Mouse (Mus musculus) testis, postnatal 10 days (tissue): Measurements from ENCODE around the gene Rph3al.

Experiments
- DNase-seq: peaks from one replicate; pipeline ENCODE4 v3.0.0; 2021; ENCODE audit warnings: low spot score

Rph3al gene

GRCm38 (mm10) chr11:75904982-75905381, 33.2 kb downstream of the Rph3al start:
- DNase-seq, result no peak

DNA sequence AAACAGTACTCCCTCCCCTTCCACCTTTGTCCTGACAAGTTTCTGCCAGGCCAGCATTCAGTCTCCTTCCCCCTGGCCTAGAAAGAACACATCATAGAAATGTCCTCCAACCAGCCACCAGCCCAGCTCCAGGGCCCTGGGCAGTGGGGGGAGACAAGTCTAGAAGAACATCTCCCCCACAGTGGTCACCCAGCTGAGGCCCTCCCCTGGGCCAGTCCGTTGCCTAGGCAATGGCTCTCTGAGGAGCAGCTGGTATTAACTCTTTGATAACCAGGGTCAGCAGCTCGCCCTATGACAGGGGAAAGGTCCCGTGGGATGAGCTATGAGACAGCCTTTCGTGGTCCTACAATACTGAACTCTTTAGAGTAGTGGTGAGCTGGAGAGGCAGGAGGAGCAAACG, 33.7 kb downstream of the Rph3al start:
- DNase-seq, result no peak

DNA sequence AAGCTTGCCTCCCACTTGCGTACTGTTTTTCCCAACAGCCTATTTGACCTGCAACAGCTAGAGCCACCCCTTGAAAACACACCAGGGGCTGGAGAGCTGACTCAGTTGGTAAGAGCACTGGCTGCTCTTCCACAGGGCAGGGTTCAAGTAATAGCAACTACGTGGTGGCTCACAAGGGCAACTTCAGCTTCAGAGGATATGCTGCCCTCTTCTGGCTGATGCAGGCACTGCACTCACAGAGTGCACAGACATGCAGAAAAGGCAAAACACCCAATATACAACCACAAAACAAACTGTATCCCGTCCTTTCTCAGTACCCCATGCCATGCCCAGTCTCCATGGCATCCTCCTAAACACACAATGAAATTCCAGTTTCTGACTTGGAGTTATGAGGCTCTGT, 34.7 kb downstream of the Rph3al start:
- DNase-seq, result peak; percentile 74

GRCm38 (mm10) chr11:75901339-75901738, 36.9 kb downstream of the Rph3al start:
- no peak for DNase-seq

- DNase-seq, result no peak
Observed at GRCm38 (mm10) chr11:75899676-75900075, 38.6 kb downstream of the Rph3al start.

DNA sequence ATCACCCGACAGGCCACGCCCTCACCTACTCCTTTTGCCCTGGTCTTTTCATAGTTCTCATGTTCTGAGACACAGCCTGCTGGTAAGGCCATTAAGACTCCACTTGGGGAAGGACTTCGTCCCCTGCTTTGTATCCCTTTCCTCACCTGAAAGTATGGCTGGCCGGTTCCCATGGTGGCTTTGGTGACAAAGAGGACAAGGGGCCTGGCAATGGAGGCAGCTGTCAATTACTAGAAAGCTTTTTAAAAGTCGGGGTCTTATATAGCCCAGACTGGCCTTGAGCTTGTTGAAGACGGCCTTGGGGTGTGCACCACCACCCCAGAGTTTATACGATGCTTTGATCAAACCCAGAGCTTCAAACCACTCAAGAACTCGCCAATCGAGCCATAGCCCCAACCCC, 39.7 kb downstream of the Rph3al start:
- DNase-seq, result no peak

- no peak for DNase-seq
Observed at GRCm38 (mm10) chr11:75894791-75895420, 43.3 kb downstream of the Rph3al start.

DNA sequence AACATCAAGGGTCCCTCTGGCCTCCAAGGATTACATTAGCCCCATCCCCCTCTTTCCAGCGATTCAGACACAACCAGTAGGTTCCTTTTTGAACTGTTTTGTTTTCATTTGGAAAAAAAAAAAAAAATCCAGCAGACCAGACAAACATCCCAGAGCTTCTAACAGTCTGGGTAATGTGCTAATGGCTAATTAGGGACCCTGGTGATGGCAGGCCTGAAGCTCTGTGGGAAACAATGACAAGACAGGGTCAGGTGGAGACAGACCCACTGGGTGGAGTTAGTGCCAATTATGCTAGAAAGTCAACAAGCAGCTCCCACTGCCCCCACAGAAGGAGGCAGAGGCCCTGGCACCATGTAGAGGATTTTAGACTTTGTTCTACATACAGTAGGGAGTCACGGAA, 44.3 kb downstream of the Rph3al start:
- DNase-seq, result no peak

GRCm38 (mm10) chr11:75887349-75887748, 50.9 kb downstream of the Rph3al start:
- DNase-seq, result no peak

- no peak for DNase-seq
Observed at GRCm38 (mm10) chr11:75881234-75881633, 57.0 kb downstream of the Rph3al start.

DNA sequence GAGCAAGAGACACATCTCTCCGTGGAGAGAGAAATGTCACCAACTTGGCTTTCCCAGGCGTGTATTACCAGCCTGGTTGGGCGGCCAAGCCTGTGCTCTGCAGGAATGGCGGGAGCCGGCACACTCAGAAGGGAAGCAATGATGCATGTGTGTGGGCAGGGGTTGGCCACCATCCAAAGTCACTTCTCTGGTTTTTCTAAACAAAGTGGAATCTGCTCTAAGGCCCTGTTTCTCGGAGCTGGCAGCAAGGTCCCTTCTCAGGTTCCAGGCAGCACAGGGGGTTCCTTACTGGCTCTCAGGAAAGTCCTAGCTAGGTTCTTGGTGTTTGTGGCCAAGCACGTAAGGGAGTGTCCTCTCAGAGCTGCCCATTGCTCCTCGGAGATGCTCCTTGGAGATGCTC, 58.2 kb downstream of the Rph3al start:
- peak; percentile 64 for DNase-seq

DNA sequence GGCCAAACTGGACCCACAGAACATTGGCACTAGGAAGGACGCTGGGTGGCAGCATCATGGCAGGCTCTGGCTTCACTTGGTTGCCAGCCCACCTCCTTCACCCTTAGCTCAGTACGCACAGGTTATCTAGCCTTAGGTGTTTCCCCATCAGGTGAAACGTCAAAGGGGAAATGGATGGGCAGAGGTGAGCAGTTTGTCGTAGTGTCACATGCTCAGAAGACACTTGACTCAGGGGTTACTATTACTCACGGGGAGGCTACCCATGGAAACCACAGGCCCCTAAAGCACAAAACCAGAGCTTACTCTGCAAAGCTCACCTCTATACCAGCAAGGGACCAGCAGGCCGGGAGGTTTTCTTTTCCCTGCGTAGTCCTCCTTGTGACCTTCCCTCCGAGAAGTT, 59.8 kb downstream of the Rph3al start:
- DNase-seq, result no peak

- DNase-seq, result peak; percentile 69
Observed at GRCm38 (mm10) chr11:75876043-75876780, 62.0 kb downstream of the Rph3al start.

DNA sequence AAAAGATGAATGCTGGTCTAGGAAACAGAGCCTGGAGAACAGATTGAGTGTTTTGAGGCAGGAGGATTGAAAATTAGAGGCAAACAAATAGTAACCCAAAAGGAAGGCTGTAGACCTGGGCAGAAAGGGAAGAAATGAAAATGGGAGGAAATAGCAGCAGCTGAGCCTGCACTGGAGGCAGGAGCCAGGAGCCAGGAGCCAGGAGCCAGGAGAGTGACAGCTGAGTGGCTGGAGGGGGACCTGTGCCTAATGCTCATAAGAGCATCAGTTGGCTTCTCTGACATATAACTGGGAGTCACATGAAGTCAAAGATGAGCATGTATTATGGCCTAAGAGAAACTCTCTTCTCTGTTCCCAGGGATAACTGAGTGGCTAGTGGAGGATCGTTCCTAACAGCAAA, 66.5 kb downstream of the Rph3al start:
- no peak for DNase-seq

DNA sequence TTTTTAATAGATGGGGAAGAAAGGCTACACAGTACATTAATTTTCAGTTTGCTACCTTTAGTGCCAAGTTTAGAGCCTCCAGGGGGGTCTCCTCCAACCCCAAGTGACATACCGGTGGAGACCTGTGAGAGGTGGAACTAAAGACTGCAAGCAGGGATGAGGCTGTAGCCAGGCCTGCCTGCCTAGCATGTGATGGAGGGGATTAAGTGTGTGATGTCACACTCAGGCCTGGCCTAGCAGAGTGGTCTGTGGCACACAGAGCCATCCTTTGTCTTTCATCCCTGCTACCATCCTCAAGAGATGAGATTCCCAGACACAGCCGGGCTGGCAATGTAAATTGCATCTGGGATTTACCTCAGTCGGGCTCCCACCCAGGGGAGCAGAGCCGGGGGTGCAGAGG, 67.3 kb downstream of the Rph3al start:
- no peak for DNase-seq

DNA sequence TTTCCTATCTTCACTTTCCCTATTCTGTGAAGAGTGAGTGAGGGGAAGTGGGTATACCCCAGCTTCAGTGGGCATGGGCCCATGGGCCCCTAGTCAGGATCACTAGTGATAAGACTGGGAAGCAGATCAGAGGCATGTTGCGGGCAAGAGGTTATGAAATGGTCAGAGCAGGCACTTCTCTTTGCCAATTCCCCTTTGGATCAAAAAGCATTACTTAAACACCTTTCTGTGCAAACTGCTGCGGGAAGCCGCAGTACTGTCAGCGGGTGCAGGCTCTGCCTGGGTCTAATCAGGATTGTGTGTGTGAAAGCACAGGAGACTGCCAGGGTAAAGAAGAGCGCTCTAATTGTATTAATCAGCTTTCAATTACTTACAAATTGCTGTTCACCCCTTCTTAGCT, 67.8 kb downstream of the Rph3al start:
- no peak for DNase-seq

DNA sequence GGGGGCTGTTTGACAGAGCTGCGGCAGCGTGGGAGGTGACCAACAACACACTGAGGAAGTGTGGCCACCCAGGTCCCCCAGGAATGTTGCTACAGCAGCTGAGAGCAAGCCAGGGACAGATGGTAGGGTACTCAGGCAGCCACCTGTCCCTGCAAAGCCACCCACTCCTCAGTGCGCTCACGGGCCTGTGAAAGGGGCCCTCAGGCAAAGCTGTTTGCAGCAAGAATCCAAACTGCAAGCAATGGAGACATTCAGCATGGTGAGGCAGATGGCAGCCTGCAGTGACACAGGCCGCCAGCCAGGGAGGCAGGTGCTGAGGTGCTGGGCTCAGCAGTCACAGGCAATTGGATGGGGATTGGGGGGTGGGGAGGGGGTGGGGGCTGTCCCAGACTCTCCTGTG, 68.3 kb downstream of the Rph3al start:
- DNase-seq, result no peak

GRCm38 (mm10) chr11:75866861-75867260, 71.4 kb downstream of the Rph3al start:
- no peak for DNase-seq

DNA sequence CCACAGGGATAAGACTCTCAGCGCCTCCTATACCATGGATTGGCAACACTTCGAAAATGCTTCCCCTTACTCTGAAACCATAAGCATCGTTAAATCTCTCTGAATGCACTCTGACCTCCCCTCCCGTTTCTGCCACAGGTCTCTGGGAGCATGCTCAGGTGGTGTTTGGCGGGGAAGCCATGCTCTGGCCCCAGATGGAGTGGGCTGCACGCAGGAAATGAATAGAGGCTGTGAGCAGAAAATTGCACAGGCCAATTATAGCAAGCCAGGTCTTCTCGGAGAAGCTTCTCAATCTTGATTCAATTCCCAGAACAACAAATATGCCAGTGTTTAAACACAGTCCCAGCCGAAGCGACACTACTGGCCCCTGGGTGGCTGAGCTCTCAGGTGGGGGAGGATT, 72.4 kb downstream of the Rph3al start:
- no peak for DNase-seq

GRCm38 (mm10) chr11:75865253-75865619, 73.0 kb downstream of the Rph3al start:
- DNase-seq, result no peak

DNA sequence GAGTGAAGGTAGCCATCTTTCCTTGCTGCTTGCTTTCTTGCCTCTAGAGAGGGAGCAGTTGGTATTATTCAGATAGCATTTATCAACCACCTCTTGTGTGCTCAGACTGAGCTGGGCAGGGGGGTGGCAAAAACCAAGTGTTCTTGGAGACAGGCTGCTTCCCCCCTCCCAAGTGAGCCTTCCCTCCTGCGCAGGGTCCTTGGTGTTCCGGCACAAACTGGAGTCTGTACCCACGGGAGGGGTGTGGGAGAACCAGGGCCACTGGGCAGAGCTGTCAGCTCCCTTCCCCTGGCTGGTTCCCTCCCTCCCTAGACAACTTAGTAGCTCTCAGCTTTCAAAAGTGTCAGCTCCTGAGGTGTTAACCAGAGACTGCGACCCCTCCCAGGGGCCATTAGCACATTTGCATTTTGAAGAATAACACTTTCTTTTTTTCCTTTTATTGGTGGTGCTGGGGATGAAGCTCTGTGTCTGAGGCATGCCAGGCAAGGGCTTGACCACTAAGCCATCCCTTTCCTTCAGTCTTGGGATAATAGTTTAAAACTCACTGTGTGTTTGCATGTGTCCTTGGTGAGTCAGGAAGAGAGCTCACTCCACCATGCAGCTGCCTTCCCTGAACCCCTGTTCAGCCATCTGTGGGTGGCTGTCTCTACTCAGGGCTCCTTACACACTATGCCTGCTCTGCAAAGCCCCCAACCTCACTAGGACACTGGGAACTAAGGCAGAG, 73.5 kb downstream of the Rph3al start:
- DNase-seq, result no peak

GRCm38 (mm10) chr11:75862466-75862865, 75.8 kb downstream of the Rph3al start:
- peak; percentile 66 for DNase-seq

- no peak for DNase-seq
Observed at GRCm38 (mm10) chr11:75861653-75862052, 76.6 kb downstream of the Rph3al start.
